Mouse (Mus musculus): ENCODE data around the gene Acadvl.

GRCm38 (mm10) chr11:70010548-70010947 lies 4.7 kb downstream of the Acadvl start:
- TF ChIP-seq GATA1 (IDR thresholded peaks at IDR 0.05; ENCODE audit: low read length) (no peak), TAL1 (IDR thresholded peaks at IDR 0.05; ENCODE audit: low read length) (no peak)
